Mouse (Mus musculus) adrenal gland, postnatal 0 days (tissue): ENCODE results near the gene Tnfrsf13b. TPM values are rescaled to one million over a fixed set of nuclear protein-coding genes. Genes with fewer than 3 reads are reported as not detected.

Experiments used
- polyA plus RNA-seq: library from polyadenylated mRNA; unstranded; fragments of >200 nt; fragmentation: Nextera tagmentation; extraction: Ambion mirVana; gene quantifications from 2 replicates; pipeline ENCODE4 v1.2.1, GENCODE M21; 2015

The Tnfrsf13b gene
- 1.8 and 2.5 TPM in 2 replicates for polyA plus RNA-seq

GRCm38 (mm10) chr11:61126606-61127355, at the start of gene Tnfrsf13b:
TSS of gene Tnfrsf13b (plus strand) at chr11:61126755.

DNA sequence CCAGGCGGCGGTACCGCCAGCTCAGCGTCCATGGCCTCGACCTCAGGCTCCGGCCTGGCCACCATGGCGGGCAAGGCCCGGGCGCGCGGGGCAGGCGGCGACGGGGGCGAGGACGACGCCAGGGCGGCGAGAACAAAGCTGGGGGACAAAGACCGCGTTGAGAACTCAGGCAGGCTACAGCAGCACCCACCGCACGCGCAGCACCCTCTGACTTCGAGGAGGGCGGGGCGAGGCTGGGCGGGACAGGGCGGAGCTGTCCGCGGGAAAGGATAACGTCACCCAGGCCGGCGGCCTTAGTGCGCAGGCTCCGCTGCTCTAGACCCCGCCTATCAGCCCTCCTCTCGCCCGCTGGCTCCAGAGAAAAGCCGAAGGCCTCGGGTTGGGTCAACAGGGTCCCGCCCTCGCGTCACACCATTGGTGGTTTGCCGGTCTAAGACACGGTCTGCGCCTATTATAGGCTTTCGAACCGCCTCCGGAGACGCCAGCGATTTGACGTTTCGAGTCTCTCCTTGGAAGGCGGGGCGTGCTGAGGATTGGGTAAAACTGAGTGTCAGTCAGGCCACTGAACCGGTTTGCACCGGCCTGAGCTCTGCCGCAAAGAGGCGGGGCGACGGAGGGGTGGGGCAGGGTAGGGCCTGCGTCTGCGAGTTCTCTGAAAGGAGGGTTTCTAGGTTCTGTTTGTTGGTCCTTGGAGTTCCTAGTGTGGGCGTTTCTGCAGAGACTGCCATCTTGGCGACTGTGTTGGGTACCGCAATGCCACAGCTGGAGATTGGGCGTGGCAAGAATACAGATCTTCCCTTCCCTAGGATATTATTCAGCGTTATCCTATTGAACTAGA, 48.5 kb downstream of the Tnfrsf13b start, which contains the start of gene Usp22:
Usp22 (minus strand) TSS at position 235 of the 838 bp plus-strand sequence.

Other genes starting within 250 kb of the Tnfrsf13b start
- 52.7 and 52.9 TPM in 2 replicates for gene Tmem11, start 247.5 kb upstream of the Tnfrsf13b start, polyA plus RNA-seq
- 11.1 and 12.3 TPM in 2 replicates for gene Natd1, start 212.0 kb upstream of the Tnfrsf13b start, polyA plus RNA-seq
- 47.7 and 99.6 TPM in 2 replicates for gene Map2k3, start 194.7 kb upstream of the Tnfrsf13b start, polyA plus RNA-seq
- 1.4 and 2.2 TPM in 2 replicates for gene Kcnj12, start 104.2 kb upstream of the Tnfrsf13b start, polyA plus RNA-seq
- gene Usp22, start 48.3 kb downstream of the Tnfrsf13b start, polyA plus RNA-seq, result 62.4 and 68.1 TPM in 2 replicates
- 0.25 TPM in 2 replicates for gene Aldh3a1, start 80.8 kb downstream of the Tnfrsf13b start, polyA plus RNA-seq
- gene Aldh3a2, start 140.7 kb downstream of the Tnfrsf13b start, polyA plus RNA-seq, result 36.4 and 39.2 TPM in 2 replicates
- gene Slc47a2, start 216.1 kb downstream of the Tnfrsf13b start, polyA plus RNA-seq, result 0.06 and 0.22 TPM in 2 replicates